Mouse (Mus musculus) CD4-positive helper T cell, adult 2 months (primary cell): ENCODE measurements around the gene Sh2d3c.

Source experiments
- DNase-seq: peaks from one replicate; pipeline ENCODE4 v3.0.0-alpha.2; 2012; ENCODE audit warnings: low read depth, missing footprints, low spot score

Sh2d3c gene

DNA sequence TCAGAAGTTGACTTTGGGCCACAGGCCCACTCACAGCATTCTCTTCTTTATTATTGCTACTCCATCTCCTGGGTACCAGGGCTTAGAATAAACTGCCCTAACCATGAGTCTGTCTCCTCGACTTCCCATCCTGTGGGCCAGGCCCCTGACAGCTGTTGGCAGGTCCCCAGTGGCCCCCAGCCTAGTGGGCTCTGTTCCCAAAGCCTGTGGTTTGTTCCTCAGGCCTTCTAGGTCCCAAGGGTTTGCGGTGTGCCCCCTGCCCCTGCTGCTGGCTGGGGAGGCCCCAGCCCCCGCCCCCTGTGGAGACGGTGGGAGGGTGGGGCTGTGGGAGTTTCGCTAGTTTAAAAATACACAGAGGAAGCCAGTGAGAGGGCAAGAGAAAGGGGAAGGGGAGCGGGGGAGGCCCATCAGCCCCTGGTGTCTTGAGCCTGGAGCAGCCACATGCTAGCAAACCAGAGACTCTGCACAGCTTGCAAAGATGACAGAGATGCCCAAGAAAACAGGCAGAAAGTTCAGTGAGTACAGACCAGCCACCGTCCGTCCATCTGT is at the start of gene Sh2d3c:
Gene Sh2d3c (plus strand): TSS at position 375 of the 549 bp plus-strand sequence.
- DNase-seq: peak; percentile 56

DNA sequence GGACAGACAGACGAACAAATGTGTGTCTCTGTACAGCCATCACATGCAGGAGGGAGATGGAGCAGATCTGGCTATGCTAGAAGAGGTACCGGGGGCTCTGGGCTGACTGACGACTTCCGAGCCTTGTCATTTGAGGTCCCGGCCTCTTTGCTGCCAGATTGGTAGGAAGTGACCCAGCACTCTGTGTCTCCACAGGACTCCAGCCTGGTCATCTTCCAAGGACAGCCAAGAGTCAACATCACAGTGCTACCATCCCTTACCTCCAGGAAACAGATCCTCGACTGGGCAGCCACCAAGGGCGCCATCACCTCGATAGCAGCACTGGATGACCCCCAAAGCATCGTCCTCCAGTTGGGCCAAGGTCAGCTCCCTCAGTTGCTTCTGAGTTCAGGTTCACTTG is 49.7 kb upstream of the Sh2d3c start:
- DNase-seq: no peak

DNA sequence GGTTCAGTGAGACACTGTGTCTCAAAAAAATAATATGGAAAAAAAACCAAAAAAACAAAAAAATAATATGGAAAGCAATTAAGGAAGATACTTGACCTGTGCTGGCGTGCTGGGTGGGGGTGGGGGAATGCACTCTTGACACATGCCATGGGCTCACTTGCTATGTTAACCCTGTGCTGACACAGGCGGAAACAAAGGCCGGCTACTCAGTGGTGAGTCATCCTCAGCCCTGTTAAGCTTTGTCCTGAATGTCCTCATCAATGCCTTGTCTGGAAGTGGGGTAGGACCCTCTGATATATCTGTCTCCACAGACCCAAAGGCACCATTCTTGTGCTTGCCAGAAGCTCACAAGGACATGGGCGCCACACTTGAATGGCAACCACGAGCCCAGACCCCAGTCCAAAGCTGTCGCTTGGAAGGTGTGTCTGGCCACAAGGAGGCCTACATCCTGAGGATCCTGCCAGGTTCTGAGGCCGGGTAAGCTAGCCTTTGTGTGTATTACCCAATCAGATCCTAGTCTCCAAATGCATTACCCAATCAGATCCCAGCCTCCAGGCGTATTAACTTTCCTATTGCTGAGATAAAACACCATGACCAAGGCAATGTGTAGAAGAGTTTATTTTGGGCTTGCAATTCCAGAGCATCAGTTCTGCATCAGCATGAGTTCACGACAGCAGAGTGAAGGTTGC is 48.8 kb upstream of the Sh2d3c start:
- no peak for DNase-seq

DNA sequence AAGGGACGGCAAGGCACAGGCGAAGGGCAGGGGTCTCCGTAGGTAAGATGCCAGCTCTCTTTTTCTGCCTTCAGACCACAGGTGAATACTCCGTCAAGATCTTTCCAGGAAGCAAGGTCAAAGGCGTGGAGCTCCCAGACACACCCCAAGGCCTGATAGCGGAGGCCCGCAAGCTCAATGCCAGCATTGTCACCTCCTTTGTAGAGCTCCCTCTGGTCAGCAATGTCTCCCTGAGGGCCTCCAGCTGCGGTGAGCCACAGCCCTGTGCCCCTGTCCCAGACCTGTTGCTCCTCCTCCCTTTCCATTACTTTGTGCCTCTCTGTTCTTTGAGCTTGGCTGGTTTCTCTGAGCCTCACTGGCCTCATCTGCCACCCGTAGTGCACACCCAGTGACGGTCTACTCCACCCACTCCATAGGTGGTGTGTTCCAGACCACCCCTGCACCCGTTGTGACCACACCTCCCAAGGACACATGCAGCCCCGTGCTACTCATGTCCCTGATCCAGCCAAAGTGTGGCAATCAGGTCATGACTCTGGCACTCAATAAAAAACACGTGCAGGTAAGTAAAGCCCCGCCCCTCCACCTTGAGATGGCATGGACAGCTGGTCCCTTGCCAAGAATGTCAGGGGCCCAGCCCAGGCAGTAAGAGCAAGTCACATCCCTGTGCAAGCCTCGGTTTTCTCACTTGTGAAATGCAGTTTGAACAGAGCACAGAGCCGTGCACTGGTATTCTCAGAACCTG is 47.5 kb upstream of the Sh2d3c start:
- DNase-seq: no peak

DNA sequence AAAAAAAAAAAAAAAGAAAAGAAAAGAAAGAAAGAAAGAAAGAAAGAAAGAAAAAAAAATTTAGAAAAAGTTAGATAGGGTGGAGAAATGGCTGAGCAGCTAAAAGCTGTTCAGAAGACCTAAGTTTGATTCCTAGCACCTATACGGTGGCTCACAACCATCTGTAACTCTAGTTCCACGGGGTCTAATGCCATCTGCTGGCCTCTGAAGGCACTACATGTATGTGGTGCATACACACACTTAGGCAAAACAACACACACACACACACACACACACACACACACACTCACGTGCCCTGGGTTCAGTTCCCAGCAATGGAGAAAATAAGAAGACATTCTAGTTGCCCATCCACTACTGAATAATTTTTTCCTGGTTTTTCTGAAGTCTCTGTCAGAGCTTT is 44.0 kb upstream of the Sh2d3c start:
- DNase-seq: no peak

DNA sequence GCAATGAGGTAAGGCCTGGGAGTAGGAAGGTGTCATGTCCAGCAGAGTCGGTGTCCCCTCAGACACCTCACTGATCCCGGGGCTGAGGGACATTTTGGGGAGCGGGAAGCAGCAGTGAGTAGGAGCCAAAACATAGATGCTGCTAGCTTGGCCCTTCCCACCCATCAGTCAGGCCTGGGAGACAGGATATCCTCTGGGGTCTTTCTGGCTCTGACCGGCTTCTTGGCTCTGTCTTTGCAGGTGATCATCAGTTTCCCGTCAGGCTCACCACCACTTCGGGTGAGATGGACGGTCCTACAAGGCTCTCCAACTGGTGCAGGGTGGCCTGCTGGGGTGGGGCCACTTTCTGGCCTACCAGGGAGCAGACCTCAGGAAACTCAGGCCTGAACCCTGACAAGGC is 43.2 kb upstream of the Sh2d3c start:
- no peak for DNase-seq

DNA sequence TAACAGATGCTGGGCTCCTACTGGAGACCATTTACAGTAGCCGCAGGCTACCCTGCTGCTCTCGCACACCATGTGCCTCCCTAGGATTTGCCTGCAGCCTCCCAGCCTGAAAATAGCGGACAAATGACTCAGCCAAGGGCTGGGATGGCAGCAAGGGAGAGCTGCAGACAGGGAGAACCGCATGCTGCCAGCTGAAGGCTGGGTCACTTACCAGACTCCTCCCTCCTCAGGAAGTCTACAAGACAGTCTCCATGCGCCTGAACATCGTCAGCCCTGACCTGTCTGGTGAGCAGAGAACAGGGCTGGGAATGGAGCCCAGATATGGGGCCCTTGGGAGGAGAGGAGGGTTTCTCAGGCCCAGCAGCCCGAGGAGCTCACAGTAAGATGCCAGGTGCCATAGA is 40.8 kb upstream of the Sh2d3c start:
- no peak for DNase-seq

DNA sequence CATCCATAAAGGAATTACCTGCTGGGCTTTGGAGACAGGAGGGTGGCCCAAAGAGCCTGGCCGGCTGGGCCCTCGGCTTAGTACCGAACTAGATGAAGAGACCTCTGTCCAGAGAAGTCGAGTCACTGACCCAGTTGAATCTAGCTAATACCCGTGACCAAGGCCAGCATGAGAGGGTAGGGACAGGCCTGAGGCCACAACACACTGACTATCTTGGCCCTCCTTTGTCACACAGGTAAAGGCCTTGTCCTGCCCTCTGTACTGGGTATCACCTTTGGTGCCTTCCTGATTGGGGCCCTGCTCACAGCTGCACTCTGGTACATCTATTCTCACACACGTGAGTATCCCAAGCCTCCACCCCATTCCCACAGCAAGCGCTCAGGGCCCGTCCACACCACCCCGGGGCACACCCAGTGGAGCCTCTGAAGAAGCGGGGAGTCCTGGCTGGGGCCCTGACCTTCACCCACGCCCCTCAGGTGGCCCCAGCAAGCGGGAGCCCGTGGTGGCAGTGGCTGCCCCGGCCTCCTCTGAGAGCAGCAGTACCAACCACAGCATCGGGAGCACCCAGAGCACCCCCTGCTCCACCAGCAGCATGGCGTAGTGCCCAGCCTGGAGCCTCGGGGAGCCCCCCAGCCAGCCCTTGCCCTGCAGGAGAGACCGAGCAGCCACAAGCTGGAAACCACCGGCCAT is 39.7 kb upstream of the Sh2d3c start:
- DNase-seq: no peak

DNA sequence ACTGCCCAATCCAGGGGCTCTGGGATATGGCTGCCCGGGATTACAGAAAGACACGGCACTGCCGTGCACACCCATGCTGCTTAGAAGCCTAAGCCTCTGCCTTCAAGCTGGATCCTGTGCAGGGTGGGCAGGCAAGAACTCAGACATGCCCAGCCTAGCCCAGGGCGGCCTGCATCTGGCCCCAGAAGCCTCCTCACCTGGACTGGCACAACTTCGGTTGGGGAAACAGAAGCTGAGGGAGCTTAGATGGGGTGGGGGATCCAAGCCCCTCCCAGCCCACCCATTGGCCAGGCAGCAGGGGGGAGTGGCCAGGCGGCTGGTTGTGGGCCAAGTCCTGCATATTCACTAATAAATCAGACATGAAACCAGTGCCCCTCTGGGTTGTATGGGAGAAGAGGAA is 39.1 kb upstream of the Sh2d3c start:
- no peak for DNase-seq

DNA sequence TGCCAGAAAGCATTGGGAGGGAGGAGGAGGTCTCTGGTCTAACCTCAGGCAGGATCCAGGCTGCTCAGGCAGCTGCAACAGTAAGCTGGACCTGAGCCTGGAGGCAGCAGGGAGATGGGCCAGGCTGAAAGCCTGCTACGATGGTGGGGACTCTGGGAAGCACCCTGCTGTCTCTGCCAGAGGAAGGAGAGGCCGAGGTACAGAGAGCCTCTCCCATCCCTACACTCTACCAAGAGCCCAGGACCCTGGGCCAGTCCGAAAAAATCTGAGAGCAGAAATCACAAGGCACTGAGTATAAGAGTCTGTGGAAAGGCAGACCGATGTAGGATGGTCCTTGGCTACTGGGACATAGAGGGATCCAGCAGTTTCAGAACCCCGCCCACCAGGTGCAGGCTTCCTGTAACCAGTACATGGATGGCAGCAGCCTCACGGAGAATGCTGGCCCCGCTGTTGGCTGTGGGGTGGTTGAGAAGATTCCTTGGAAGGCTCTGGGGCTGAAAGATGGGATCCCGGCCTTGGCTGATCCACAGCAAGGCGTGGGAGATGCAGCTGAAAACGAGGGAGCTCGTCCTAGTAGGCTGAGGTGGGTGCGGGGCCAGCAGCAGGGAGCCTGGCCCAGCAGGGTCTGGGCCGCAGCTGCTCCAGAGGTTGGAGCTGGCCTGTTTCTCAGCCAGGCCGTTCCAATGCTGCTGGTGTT is 38.0 kb upstream of the Sh2d3c start:
- DNase-seq: no peak

DNA sequence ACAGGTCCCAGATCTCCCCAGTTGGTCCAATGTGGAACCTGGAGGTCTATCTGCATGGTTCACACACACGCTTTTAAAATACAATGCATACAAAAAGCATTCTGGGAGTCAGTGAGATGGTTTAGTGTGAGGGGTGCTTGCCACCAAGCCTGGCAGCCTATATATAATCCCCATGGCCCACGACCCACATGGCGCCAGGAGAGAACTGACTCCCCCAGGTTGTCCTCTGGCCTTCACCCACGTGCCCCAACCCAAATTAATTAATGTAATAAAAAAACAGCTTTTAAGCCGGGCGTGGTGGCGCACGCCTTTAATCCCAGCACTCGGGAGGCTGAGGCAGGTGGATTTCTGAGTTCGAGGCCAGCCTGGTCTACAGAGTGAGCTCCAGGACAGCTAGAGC is 37.2 kb upstream of the Sh2d3c start:
- DNase-seq: no peak

DNA sequence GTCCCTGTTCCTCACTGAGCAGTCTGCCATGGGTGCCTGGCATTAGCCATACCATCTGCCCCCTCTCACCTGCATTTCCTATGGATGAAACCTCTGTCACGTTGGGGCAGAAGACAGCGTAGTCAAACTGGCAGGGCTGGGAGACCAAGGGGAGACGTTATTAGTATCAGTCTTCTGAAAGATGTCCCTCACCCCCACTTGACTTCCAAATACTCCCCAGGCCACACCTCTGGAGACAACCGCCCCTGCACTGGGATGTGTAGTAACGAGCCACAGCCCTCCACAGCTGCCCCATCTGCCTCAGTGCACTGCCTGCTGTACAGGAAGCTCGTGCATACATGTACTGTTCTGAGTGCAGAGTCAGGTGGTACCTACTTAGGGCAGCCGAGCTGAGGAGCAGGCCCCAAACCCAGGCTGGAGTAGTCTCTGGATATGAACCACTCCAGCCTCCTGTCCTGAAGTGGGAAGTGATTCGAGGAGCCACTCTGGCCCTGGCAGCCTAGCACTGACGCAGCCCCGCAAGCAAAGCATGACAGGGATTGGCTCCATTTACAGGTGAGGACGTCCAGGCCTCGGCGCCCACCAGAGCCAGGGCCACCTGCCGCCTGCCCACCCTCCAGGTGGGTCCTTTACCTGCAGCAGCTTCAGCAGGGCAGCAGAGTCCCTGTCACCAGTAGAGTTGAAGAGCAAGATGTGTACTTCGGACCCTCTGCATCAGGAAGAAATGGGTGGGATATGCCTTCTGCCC is 36.0 kb upstream of the Sh2d3c start:
- no peak for DNase-seq

DNA sequence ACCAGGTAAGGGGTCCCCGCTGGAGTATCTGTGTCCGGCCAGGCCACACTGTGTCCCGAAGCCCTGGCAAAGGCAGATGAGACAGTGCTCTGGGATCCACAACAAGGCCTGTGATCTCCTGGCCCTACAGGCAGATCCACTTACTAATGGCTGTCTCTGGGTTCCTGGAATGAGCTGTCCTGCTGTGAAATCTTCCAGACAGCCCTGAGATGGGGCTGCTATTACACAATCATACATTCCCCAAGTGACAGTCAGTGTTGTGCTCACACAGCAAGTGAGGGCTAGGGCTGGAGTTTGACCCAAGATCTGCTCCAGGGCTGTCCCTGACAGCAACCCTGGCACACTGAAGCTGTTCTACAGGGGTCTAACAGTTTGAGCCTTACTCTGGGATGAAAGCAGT is 35.0 kb upstream of the Sh2d3c start:
- no peak for DNase-seq

DNA sequence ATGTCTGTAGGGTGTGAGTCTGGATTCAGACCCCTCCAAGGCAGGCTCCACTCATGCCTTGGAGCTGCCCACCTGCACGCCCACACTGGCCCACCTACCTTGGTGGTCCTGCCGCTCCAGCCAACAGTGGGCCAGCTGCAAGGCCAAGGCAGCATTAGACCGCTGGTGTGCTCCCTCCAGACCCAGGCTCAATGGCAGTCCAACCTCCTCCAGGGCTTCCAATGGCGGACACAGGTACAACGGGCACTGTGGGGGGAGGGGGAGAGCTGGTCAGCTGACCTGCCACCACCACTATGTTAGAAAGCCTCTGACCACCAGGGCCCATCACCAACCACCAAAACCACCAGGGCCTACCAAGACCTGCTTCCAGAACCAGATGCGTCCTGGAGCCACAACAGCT is 34.2 kb upstream of the Sh2d3c start:
- DNase-seq: no peak

DNA sequence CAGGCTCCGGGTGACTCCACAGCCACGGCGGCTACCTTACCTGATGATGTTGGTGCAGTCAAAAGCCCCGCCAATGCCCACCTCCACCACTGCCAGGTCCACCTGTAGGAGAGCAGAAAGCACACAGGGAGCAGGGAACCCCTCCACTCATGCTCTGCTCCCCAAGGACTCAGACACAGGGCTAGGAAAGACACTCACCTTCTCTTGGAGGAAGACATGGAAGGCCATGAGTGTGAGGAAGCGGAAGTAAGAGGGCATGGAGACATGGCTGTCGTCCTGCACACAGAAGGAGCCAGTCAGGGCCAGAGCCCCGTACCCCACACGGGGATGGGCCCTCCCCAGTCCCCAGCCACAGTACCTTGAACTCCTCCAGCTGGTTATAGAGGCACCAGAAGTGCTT is 33.3 kb upstream of the Sh2d3c start:
- no peak for DNase-seq

DNA sequence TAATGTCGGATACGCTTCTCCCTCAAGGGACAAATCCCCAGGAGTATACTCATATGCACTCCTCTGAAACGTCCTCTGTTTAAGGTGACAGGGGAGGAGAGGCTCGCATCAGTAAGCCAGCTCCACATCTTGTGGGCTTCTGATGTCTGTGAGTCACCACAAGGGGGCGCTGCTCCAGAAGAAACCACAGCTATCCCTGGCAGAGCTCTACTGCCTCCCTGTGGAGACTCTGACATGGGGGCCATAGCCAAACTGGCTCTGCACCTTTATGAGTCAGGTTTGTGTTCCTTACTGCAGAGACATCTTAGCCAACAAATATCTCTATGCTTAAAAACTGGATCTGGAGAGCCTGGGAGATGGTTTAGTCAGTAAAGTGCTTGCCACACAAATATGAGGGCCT is 31.4 kb upstream of the Sh2d3c start:
- peak; percentile 89 for DNase-seq

DNA sequence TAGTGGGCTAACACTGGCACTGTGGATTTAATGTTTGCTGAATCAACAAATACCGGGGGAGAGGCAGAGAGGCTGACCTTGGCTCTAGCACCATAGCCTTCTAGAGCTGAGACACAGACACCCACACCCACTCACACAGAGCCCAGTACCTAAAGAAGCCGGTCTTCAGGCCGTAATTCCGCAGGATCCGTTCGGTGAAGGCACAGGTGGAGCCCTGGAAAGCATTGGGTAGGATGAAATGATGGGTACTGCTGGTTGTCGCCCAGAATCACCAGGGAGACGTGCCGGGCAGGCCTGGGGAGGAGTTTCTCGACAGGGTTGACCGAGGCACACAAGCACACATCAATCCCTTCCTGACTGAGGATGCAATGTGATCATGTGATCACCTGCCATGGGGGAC is 29.8 kb upstream of the Sh2d3c start:
- no peak for DNase-seq

DNA sequence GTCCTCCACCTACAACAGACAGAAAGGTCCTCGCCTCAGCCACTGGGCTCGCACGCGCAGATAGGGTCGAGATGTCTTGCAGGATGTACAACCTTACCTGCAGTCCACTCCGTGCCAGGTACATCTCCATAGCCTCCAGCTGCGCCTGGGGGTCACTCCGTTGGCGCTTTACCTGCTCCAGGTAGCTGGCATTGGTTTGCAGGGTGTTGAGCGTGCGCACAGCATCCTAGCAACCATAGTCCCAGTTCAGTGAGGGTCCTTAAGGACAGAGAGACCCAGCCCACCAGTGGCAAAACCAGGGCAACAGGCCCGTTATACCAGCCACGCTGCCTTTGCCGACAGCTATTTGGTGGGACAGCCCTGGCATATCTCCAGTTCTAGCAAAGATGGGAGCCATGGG is 28.4 kb upstream of the Sh2d3c start:
- no peak for DNase-seq

DNA sequence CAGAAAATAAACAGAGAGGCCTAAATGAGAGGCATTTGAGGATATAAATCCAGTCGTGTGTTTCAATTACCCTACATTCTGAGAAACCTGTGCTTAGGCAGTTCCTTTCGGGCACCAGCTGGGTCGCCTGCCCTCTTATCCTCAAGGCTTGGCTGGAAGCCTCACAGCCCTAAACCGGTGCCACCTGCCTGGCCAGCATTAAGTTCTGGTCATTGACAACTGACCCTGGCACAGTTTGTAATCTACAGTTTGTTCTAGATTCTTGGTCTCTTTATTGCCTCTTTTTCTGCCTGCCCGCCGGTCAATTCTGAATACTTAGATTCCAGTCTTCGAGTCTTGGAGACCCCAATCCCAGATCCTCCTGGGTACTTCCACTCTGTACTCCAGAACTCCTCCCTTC is 27.6 kb upstream of the Sh2d3c start:
- no peak for DNase-seq

DNA sequence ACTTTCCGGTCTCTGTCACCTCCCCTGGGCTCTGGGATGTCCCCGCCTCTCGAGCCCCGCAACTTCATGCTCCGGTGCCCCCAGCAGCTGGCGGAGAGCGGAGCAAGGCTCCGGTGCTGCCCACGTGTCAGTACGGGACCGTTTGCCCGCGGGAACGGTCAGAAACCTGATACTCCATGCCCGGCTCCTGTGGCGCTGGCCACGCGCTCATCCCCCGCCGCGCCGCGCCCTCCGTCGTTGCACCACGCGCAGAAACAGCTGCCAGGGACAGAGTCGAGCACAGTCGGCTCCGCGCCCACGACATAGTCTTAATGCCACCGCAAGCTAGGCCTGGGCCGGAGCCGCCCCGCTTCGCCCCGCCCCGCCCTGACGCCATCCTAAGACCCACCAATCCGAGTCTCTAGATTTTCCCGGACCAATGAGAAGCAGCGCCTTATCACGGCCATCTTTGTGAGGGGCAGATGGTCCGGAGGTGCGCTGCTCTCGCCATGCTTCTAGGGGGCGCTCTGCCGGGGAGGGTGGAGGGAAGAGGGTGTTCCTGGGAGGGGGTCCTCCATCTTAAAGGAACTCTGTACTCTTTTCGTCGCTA is 26.9 kb upstream of the Sh2d3c start:
- DNase-seq: peak; percentile 98

DNA sequence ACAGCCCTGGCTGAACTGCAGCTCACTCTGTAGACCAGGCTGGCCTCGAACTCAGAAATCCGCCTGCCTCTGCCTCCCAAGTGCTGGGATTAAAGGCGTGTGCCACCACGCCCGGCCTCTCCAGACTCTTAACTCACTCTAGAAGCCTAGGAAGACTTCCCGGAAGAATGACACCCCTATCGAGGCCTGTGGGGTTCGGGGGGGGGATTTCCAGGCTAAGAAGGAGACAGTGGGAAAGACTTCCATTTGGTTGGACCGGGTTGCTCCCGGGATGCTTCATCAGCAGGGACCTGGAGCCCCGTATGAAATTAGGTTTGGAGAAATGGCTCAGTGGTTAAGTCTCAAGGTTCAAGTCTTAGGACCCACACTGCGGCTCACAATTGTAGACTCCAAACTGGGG is 26.2 kb upstream of the Sh2d3c start:
- DNase-seq: no peak
